Mouse (Mus musculus): Measurements from ENCODE around the gene Bcl2l1. TPM values are rescaled to one million over a fixed set of nuclear protein-coding genes. Genes with fewer than 3 reads are reported as not detected.

Bcl2l1 gene
- total RNA-seq, 2 experiments from 2014 or later: 113 to 116 TPM

DNA sequence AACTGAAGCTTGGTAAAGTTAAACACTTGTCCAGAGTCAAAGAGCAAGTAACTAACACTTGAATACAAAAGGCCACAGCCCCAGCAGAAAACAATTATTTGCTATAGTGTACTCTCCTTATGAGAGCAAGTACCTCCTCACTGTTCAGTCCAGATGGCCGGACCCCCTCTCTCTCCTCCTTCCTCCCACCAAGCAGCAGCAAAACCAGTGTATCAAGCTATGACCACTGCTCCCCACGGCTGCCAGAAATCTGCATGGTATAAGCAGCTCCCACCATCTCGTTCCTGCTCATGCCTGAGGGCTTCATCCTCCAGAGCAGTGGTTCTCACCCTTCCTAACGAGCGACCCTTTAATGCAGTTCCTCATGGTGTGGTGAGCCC is 26.4 kb downstream of the Bcl2l1 start:
- intact Hi-C loops (cut with DNase I): no loop called here
- DNase-seq: peak; percentile 49

DNA sequence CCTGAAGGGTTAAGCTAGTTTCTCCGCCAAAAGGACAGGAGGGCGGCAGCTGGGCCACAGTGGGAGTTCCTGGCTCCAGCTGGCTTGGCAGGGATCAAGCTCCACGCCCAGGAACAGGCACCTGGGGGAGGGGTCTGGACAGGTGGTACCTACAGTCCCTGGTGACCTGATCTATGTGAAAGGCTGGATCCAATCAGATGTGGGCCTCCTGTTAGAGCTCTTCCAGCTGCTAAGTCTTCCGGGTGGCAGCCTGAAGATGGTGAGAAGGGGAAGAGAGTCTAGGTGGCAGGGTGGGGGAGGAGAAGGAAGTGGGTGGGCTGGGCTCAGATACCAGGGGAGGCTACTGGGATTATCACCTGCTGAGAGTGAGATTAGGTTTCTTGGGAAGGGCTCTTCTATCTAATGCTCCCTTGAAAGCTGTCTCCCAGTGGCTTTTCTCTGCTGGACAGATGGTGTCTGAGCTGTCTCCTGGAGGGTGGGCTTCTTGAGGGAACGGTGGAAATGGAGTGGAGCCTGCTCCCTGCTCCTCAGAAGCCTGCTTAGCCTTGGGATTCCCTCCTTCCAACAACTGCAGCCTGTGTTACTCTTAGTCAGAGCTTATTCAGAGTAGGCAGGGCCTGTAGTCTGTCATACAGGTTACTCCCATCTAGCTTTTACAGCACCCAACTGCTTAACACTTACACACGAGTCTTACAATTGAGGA is 27.0 kb downstream of the Bcl2l1 start:
- intact Hi-C loops (cut with DNase I): no loop called here
- peak; percentile 85 for DNase-seq

DNA sequence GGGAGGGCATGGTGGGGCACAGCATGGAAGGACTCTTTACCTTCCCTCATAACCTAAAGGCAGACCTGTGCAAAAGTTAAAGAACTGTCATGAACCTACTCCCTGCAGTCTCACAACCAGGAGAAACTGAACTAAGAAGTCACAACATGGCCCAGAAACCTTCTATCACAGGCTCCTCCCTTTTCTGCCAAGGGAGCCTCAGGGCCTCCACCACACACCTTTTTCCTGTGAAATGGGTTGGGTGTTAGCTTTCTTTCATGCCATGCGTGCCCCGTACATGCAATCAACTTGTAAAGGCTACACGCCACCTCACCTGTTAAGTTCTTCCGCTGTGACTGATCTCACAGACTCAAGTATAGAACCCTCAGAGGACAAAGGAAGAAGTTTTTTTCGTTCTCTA is 28.4 kb downstream of the Bcl2l1 start:
- DNase-seq: no peak
- intact Hi-C loops (cut with DNase I): no loop called here

DNA sequence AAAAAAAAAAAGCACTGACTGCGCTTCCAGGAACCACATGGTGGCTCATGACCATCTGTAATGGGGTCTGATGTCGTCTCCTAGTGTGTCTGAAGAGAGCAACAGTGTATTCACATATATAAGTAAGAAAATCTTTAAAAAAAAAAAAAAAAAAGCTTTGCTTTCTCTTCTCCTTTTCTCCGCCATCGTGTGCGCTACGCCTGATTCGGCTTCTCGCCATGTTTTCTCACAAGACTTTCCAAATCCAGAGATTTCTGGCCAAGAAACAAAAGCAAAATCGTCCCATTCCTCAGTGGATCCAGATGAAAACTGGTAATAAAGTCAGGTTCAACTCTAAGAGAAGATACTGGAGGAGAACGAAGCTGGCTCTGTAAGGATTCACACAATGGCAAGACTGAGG is 29.2 kb downstream of the Bcl2l1 start:
- intact Hi-C loops (cut with DNase I): no loop called here
- no peak for DNase-seq

- no peak for DNase-seq
- intact Hi-C loops (cut with DNase I): no loop called here
These were observed 30.8 kb downstream of the Bcl2l1 start for GRCm38 (mm10) chr2:152800762-152801113.

DNA sequence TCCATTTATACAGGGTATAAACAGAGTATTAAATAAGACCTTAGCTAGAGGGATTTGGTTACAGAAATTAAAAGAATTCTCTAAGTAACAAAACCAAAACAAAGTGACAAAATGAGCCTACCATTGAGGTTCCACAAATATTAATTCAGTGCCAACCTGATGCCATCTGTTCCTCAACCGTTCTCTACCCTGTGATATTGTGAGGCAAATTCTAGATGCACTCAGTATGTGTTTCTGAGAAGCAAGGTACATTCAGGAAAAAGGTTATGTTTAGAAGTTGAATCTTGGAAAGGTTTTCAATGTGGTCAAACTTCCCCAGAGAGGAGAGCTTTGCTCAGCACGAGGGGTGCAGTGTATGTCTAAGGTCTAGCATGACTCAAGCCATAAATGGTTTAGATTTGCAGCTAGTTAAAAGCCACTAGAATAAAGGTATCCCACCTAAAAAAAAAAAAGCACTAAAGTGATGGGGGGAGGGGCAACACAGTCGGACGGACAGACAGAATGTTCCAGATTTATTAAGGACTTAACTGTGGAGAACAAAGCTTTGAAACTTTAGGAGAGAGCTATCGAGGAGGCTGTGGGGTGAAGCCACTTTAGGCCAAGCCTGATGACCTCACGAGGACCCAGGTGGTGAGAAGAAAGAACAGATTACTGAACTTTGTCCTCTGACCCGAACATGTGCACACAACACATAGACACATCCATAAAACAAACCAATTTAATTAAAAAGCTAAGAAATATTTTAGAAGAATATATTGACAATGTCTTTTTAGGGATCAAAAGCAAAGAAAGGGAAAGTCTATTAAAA is 31.4 kb downstream of the Bcl2l1 start:
- intact Hi-C loops (cut with DNase I): no loop called here
- no peak for DNase-seq

DNA sequence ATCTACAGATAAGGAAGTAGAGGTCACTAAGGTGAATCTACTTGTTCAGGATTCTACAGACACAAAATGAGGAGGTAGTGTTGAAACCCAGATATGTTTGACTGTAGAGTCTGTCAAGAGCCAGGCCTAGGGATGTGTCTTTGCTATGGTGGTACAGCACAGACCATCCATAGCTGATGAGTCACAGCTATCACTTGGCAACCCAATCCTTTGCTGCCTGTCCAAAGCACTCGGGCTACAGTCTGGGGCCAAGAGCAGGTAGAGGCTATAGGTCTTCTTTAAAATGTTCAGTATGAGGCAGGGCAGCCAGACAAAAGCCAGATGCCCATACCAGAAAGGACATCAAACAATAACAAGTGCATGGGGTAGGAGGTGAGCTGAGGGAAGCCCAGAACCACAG is 33.9 kb downstream of the Bcl2l1 start:
- DNase-seq: no peak
- intact Hi-C loops (cut with DNase I): no loop called here

- intact Hi-C loops (cut with DNase I): no loop called here
- peak; percentile 70 for DNase-seq
These were observed 37.2 kb downstream of the Bcl2l1 start for GRCm38 (mm10) chr2:152794281-152794827.

GRCm38 (mm10) chr2:152793381-152793780 is 38.1 kb downstream of the Bcl2l1 start:
- DNase-seq: no peak
- intact Hi-C loops (cut with DNase I): no loop called here

DNA sequence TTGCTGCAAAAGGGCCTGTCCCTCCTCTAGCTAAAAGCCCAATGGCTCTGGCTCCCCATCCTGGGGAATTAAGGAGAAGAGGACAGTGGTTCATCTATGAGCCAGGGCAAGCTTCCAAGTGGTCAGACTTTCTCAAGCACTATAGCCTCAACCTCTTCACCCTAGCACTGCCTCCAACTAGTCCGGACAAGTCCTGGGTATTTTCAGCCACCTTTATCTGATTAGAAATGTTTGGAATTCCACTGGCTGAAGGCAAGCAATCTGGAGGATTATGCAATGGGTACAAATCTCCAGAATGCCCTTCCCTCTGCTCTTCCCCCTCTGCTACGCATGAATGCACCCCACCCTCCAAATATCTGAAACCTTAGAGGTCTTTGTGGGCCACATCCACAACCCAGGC is 39.1 kb downstream of the Bcl2l1 start:
- intact Hi-C loops (cut with DNase I): no loop called here
- DNase-seq: no peak

- no peak for DNase-seq
- intact Hi-C loops (cut with DNase I): no loop called here
These were observed 41.9 kb downstream of the Bcl2l1 start for GRCm38 (mm10) chr2:152789591-152789999.

DNA sequence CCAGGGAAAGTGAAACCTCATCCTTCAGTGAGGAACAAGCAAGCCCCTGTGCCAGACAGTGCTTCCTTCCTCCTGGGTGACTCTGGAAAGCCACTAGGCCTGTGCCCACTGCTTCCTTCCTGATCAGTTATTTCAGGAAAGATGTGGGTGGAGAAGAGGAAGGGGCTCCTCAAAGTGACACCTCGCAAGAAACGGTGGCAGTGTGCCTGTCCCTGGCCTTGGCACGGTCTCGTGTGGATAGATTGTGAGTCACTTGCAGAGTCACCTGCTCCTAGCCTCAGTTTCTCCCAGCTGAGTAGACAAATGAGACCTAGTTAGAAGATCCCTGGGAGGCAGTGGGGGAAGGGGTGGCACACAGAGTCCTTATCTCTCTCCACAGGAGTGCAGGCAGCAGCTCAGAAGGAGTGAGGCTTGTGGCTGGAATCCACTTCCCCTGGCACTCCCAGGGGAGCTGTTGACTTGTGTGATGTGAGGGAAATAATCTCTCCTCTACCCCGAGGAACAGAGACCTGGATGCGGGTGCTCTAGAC is 42.6 kb downstream of the Bcl2l1 start:
- peak; percentile 10 for DNase-seq

DNA sequence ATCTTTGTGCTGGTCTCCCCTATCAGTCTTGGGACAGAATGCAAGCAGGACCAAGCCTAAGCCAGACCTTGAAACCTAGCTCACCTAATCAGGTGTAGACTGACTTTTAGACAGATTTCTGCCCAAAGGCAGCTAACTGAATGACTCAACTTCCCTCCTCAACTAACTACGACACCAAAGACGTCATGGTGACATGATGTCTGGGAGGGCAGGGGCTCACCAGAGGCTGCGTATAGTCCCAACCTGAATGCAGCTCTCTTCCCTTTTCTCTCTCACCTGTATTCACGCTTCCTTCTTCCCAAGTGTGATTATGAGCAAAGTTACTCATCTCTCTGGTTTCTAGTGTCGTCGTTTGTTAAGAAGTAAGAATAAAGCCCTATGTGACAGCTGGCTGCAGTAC is 44.0 kb downstream of the Bcl2l1 start:
- intact Hi-C loops (cut with DNase I): no loop called here
- DNase-seq: no peak

More for the DNA sequence above, 42.6 kb downstream of the Bcl2l1 start:
- intact Hi-C loops (cut with DNase I): no loop called here

DNA sequence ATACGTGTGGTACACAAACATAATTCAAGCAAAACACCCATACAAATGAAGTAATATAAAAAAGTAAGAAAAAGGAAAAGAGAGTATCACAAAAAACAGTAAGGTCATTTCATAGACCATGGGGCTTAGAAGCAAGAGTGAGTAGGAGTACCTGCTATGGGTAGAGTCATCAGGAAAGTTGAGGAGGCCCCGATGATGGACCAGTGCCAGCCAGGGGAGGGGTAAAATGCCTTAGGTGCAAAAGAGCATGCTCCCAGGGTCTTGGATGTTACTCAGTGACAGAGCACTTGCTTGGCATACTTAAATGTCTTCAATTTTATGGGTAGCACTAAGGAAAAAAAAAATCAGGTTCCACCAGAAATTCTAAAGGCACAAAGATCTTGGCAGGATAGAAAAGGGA is 44.4 kb downstream of the Bcl2l1 start:
- intact Hi-C loops (cut with DNase I): no loop called here
- DNase-seq: no peak

DNA sequence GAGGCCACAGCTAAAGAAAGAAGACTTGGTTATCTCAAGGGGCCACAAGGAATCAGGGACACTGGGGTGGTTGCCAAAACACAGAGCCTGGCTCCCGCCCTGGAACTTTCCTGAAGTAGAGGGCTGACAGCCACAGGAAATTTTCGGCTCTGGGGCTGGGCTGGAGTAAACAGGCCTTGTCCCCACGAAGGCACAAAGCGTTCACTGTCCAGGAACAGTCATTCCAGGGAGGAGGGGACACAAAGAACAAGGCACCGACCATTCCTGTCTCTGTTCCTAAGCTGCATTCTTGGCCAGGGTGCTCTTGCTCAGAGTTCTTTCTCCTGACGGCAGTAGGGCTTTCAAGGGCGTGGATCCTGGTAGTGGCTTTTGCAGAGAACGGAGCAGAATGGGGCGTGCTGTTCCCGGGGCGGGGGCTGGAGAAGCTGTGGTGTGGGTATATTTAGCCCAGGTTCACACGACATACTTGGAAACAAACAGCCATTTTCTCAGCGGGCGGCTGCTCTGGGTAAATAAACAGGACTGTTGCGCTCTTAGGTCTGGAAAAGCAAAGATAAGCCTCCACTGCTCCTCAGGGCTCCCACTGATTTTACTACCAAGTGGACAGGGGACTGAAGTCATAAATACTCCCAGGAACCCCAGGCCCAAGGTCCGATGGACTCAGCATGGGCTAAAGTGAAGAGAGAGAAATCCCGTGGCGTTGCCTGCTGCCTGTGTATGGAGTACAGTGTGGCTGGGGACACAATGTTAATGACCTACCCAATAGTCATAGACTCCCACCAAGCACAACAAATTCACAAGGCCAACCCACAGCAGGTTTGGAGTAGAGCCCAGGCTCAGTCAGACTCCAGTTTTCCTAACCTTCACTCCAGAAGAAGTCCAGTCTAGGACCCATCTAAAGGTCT is 45.8 kb downstream of the Bcl2l1 start:
- peak; percentile 36 for DNase-seq
- intact Hi-C loops (cut with DNase I): no loop called here

- intact Hi-C loops (cut with DNase I): no loop called here
- no peak for DNase-seq
These were observed 46.9 kb downstream of the Bcl2l1 start for GRCm38 (mm10) chr2:152784640-152785039.

DNA sequence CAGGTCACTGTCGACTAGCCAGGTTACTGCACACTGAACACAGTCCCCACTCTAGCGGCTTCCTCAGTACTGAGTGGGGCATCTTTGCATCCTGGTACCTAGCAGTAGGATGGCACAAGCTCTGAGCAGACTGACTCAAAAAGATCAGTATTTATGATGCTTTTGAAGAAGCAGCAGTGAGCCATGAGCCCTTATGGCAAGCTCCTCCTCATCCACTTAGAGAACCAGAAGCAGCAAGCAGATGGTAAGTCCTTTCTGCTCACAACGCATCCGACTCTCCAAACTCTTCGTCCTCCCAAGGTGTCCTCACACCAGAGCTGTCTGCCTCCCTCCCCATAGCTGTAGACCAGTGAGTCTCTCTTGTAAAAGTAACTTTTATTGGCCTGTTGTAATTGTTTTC is 48.3 kb downstream of the Bcl2l1 start:
- intact Hi-C loops (cut with DNase I): no loop called here
- DNase-seq: no peak

DNA sequence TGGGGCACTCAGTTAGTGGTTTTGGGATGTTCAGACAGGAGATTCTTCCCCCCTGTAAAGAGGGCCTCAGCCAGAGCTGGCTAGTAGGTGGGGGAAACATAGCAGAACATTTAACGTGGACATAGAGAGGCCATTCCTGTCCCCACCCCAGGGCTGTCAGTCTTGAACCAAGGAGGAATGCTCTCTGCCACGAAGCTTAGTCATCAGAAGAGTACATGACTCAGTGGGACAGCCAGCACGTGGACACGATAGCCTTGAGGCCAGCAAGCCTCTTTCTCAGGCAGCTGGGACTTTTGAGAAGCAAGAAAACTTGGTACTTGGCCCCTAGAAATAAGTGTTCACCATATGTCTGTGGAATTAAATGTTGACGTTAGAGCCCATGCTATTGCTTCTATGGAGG is 48.9 kb downstream of the Bcl2l1 start:
- DNase-seq: no peak

GRCm38 (mm10) chr2:152781031-152781711 is 50.4 kb downstream of the Bcl2l1 start:
- no peak for DNase-seq
- intact Hi-C loops (cut with DNase I): no loop called here

More for the DNA sequence above, 48.9 kb downstream of the Bcl2l1 start:
- intact Hi-C loops (cut with DNase I): no loop called here

GRCm38 (mm10) chr2:152780466-152780865 is 51.1 kb downstream of the Bcl2l1 start:
- DNase-seq: no peak
- intact Hi-C loops (cut with DNase I): no loop called here
